Mouse (Mus musculus) heart, postnatal 10 days (tissue): ENCODE results near the gene Apol7e. TPM values are rescaled to one million over a fixed set of nuclear protein-coding genes. Genes with fewer than 3 reads are reported as not detected.

Source experiments
- DNase-seq, 2 experiments: peaks; one replicate each; pipeline ENCODE4 v3.0.0; 2021
- intact Hi-C: fragments of 180-260 bp; cut with DNase I; formaldehyde crosslinking; loops from one replicate; pipeline ENCODE4 v1.15.1; 2025
- total RNA-seq, 2 experiments: library from RNA; stranded (reverse); gene quantifications; 2 replicates each; pipeline ENCODE4 v1.2.3; 2021

The Apol7e gene
- total RNA-seq, 2 experiments from 2014 or later, result 0.15 TPM; not detected in 1

GRCm38 (mm10) chr15:77765484-77766093 is 66.9 kb downstream of the Apol7e start:
- intact Hi-C loops, result no loop called here
- DNase-seq, result no peak

GRCm38 (mm10) chr15:77766981-77767380 is 68.3 kb downstream of the Apol7e start:
- DNase-seq, result no peak
- intact Hi-C loops, result no loop called here

Other genes with a start within 250 kb of the Apol7e start
- not detected for gene Apol10a, start 221.8 kb upstream of the Apol7e start, total RNA-seq
- not detected for gene Apol11a, start 190.6 kb upstream of the Apol7e start, total RNA-seq
- gene Apol7c, start 165.5 kb upstream of the Apol7e start, total RNA-seq, result not detected
- gene 1700025B11Rik, start 137.0 kb upstream of the Apol7e start, total RNA-seq, result not detected
- under 1 TPM; 0.22 to 0.36 TPM for gene Apol10b, start 102.7 kb upstream of the Apol7e start, total RNA-seq
- not detected for gene Gm36245, start 99.6 kb upstream of the Apol7e start, total RNA-seq
- under 1 TPM; 0.17 to 0.77 TPM for gene Apol11b, start 55.6 kb upstream of the Apol7e start, total RNA-seq
- not detected for gene Apol9b, start 30.2 kb downstream of the Apol7e start, total RNA-seq
- gene Apol8, start 58.1 kb downstream of the Apol7e start, total RNA-seq, result not detected
- 100 to 1,000 TPM; 206 to 221 TPM for gene Myh9, start 143.3 kb downstream of the Apol7e start, total RNA-seq
- 100 to 1,000 TPM; 200 to 221 TPM for gene Txn2, start 230.1 kb downstream of the Apol7e start, total RNA-seq